Mouse (Mus musculus): ENCODE measurements around the gene Igf1r.

- no peak for TF ChIP-seq CTCF (IDR thresholded peaks at IDR 0.05; ENCODE audit: extremely low read depth, insufficient read depth, low read length)
- TF ChIP-seq POLR2A (IDR thresholded peaks at IDR 0.05; ENCODE audit: extremely low read depth, insufficient read depth, low read length): no peak
These were observed 111.1 kb downstream of the Igf1r start for GRCm38 (mm10) chr7:68063711-68064110.

Measured in cortical plate, adult 2 months (tissue).